Mouse (Mus musculus) hindbrain, embryonic 12.5 days (tissue): Measurements from ENCODE around the gene Zfp979. TPM values are rescaled to one million over a fixed set of nuclear protein-coding genes. Genes with fewer than 3 reads are reported as not detected.
"Not testable (repeated sequence)": the region's sequence is repeated elsewhere in the genome, so short reads cannot be mapped to it uniquely, and the experiment has no call there.

Experiments used
- ATAC-seq: fragments of 200-750 bp; cut with Nextera tagmentation; 2 replicates; pipeline ENCODE4 v1.8.0; 2017; ENCODE audit warnings: moderate TSS enrichment; ENCODE audit not compliant: low FRiP score
- H3K27ac ChIP-seq: fragments of 300-500 bp; sonication (generic); 2 replicates; pipeline ENCODE4 v1.5.1; 2016; ENCODE audit warnings: mild to moderate bottlenecking
- H3K27me3 ChIP-seq: fragments of 300-500 bp; sonication (generic); 2 replicates; pipeline ENCODE4 v1.6.1; 2016; ENCODE audit warnings: mild to moderate bottlenecking
- H3K36me3 ChIP-seq: fragments of 300-500 bp; sonication (generic); 2 replicates; pipeline ENCODE4 v1.6.1; 2016; ENCODE audit warnings: mild to moderate bottlenecking
- H3K4me1 ChIP-seq: fragments of 300-500 bp; sonication (generic); 2 replicates; pipeline ENCODE4 v1.6.1; 2016
- H3K4me2 ChIP-seq: fragments of 300-500 bp; sonication (generic); replicated peaks from 2 replicates; pipeline ENCODE4 v1.6.1; 2016; ENCODE audit warnings: mild to moderate bottlenecking
- H3K4me3 ChIP-seq: fragments of 300-500 bp; sonication (generic); 2 replicates; pipeline ENCODE4 v1.5.1; 2016; ENCODE audit warnings: mild to moderate bottlenecking
- H3K9ac ChIP-seq: fragments of 300-500 bp; sonication (generic); 2 replicates; pipeline ENCODE4 v1.6.1; 2016; ENCODE audit warnings: mild to moderate bottlenecking, moderate library complexity
- H3K9me3 ChIP-seq: fragments of 300-500 bp; sonication (generic); replicated peaks from 2 replicates; pipeline ENCODE4 v1.6.1; 2016; ENCODE audit warnings: mild to moderate bottlenecking
- WGBS: fragments of 180-500 bp; shearing (Covaris S2); methylation state at CpG from one replicate; pipeline ENCODE4 v1.1.7; 2016; 5-methylcytosine and 5-hydroxymethylcytosine counted together
- polyA plus RNA-seq: library from polyadenylated mRNA; unstranded; fragments of >200 nt; fragmentation: Nextera tagmentation; extraction: Ambion mirVana; gene quantifications from 2 replicates; pipeline ENCODE4 v1.2.1, GENCODE M21; 2016

The Zfp979 gene
- polyA plus RNA-seq, 1 experiment from 2014 or later: 2.8 TPM

DNA sequence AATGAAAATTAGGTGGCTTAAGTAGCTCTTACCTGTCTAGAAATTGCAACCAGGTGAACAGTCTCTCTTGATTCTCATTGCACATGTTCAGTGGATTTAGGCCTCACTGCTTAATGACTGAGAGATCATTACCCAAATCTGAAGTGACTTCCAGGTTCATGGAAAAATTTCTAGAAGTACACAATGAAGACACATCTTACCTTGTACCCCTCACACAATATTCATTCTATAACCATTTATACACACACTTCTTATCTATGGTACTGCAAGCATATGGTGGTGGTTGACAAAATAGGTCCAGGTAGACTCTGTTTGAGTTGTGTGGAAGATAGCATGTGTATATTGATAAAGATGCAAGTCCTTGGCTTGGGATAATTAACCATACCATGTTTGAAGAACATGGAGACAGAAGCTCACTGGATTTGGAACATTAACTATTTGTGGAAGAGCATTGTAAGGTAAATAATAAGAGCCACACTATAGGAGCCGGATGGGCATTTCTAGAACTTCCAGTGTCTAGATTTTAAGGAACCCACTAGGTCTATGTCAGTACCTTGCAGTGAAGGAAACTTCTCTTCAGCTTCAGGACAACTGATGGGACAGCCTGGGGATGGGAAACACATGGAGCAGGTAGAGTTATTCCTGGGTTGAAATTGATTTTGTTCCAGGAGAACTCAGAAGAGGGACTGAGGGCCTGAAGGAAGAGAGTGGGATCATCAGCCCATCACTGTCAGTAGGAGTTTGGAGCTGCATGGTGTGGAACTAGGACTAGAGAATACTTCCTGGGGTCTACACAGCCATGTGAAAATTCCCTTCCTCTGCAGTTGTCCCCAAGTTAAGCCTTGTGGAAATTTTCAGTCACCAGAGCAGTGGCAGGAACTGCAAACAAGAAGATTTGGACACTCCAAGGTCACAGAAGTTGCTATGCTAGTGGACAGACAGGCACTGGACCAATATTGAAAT, 55.5 kb downstream of the Zfp979 start:
- 58% methylated on average over 1 of the region's 1 CpGs for WGBS

DNA sequence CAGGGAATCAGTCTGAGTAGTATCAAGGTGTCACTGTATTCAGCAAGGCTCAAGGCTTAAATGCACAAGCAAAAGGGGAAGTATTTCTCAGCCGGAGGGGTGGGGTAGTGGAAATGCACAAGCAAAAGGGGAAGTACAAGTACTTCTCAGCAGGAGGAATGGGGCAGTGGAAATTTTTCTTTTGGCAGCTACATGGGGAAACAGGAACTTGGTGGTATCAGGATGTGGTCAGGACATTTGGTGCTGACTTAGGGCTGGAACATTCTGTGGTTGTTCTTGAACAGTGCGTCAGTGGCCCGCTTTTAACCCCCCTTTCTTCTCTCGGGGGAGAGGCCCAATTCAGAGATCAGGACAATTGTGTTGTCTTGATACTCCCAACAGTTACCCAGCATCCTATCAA, 62.9 kb downstream of the Zfp979 start:
- 92% methylated on average over 4 of the region's 4 CpGs for WGBS
- H3K4me3 ChIP-seq, H3K4me1 ChIP-seq, H3K36me3 ChIP-seq, ATAC-seq, H3K4me2 ChIP-seq, H3K27me3 ChIP-seq, H3K9ac ChIP-seq, H3K27ac ChIP-seq: not testable (repeated sequence)
- peaks cover 26% of the 10 kb centered on the region for H3K9me3 ChIP-seq

More for the DNA sequence above, 55.5 kb downstream of the Zfp979 start:
- 0 out of 2 replicates have a peak, but pooled peaks have one; percentile 46 for ATAC-seq
- H3K27ac ChIP-seq: no peak overlapping the region
- H3K27me3 ChIP-seq: no peaks in the 10 kb centered on the region
- H3K4me2 ChIP-seq: no peak overlapping the region
- H3K36me3 ChIP-seq: no peaks in the 10 kb centered on the region
- H3K4me1 ChIP-seq: no peaks in the 10 kb centered on the region
- H3K9ac ChIP-seq: no peak overlapping the region
- H3K9me3 ChIP-seq: peaks cover 33% of the 10 kb centered on the region
- H3K4me3 ChIP-seq: no peak overlapping the region

DNA sequence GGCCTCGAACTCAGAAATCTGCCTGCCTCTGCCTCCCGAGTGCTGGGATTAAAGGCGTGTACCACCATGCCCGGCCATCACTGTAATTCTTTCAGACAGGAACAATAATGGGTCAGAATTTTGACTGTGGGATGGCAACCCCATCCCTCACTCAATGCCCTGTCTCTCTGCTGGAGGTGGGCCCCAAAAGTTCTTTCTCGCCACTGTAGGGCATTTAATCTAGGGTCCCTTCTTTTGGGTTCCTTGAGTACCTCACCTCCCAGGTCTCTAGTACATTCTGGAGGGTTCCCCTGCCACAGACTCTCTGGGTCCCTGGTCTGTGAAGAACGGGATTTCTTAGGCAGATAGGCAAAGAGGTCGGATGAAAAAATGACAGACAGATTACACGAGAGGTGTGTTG, 71.2 kb downstream of the Zfp979 start:
- 88% methylated on average over 8 of the region's 8 CpGs for WGBS
- H3K27ac ChIP-seq, H3K4me2 ChIP-seq, H3K36me3 ChIP-seq, H3K4me3 ChIP-seq, H3K9ac ChIP-seq, H3K4me1 ChIP-seq, ATAC-seq, H3K27me3 ChIP-seq: not testable (repeated sequence)
- peaks cover 19% of the 10 kb centered on the region; the same call in 1 of the 2 replicates for H3K9me3 ChIP-seq

DNA sequence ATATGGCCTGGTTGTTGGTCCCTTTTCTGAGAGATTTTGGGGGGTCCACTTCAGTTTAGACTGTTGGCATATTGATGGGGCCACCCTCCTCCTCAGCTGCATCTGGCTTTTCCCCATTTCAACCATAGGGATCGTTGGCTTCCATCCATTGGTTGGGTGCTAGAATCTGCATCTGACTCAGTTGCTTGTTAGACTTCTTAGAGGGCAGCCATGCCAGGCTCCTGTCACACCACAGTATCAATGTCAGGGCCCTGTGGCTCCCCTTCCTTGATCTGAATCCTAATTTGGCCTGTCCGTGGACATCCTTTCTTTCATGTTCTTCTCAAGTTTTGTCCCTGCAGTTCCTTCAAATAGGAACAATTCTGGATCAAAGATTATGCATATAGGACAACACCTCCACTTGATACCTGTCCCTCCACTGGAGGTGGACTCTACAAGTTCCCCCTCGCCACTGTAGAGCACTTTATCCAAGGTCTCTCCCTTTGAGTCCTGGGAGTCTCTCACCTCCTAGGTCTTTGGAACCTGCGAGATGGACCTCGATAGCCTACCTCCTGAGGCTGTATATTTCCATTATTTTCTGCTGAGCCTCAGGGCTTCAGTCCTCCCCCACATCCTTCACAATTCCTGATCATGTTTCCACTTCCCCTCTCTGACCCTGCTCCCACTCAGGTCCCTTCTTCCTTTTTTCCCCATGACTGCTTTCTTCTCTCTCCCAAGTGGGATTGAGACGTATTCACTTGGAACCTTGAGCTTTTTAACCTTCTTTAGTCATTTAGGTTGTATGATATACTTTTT, 76.7 kb downstream of the Zfp979 start:
- Histone ChIP-seq H3K4me3 (no peak overlapping the region), H3K4me1 (no peaks in the 10 kb centered on the region), H3K27me3 (no peaks in the 10 kb centered on the region), H3K9ac (no peak overlapping the region), H3K9me3 (peaks cover 16% of the 10 kb centered on the region; the same call in 1 of the 2 replicates), H3K27ac (no peak overlapping the region), H3K36me3 (no peaks in the 10 kb centered on the region), H3K4me2 (no peak overlapping the region)
- no peak for ATAC-seq
- WGBS: 71% methylated on average over 6 of the region's 6 CpGs

Other genes with a start within 250 kb of the Zfp979 start
- 8.5 and 9.8 TPM in 2 replicates for gene Zfp982, start 150.1 kb downstream of the Zfp979 start, polyA plus RNA-seq
- 0.32 and 0.64 TPM in 2 replicates for gene Gm16503, start 102.3 kb downstream of the Zfp979 start, polyA plus RNA-seq
- 0.10 TPM in 1 of 2 replicates, not detected in the other for gene Zfp985, start 89.2 kb downstream of the Zfp979 start, polyA plus RNA-seq
- not detected in 2 replicates for gene Zfp534, start 60.0 kb upstream of the Zfp979 start, polyA plus RNA-seq
- 6.6 TPM in 2 replicates for gene Zfp984, start 167.3 kb upstream of the Zfp979 start, polyA plus RNA-seq
- 5.9 and 6.3 TPM in 2 replicates for gene Zfp933, start 205.9 kb upstream of the Zfp979 start, polyA plus RNA-seq
- gene Miip, start 226.3 kb upstream of the Zfp979 start, polyA plus RNA-seq: 45.2 and 46.1 TPM in 2 replicates
- 13.5 and 13.8 TPM in 2 replicates for gene Fv1, start 226.5 kb upstream of the Zfp979 start, polyA plus RNA-seq